Mouse (Mus musculus): ENCODE data around the gene Map3k5. TPM values are rescaled to one million over a fixed set of nuclear protein-coding genes. Genes with fewer than 3 reads are reported as not detected.

Gene Map3k5
- total and polyA plus RNA-seq, 3 experiments: 15.8 to 31.0 (median 27.6) TPM

DNA sequence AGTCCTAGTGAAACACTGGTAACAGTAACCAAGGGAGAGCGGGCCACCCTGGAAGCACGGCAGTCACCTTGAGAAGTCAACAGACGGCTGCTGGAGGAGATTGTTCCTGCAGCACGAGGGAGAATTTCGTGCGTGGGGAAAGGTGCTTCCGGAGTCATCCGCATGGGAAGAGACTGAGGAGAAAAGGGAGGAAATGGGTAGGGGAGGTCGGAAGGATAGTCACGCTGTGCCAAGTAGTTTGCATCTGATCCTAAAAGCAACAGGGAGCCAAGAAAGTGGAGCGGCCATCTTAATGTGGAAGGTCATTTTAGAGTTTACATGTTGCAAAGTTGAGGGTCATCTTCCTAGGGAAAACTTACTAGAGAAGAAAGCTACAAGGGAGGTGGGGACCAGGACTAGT, 155.9 kb downstream of the Map3k5 start:
- Histone ChIP-seq H3K79me2 (replicated peaks; ENCODE audit: control insufficient read depth, extremely low read depth, insufficient read depth, poor library complexity, severe bottlenecking) (no peaks in the 10 kb centered on the region), H3K9me3 (replicated peaks; ENCODE audit: low read length) (no peaks in the 10 kb centered on the region), H3K36me3 (replicated peaks in 1 of 2; ENCODE audit: control insufficient read depth in 1 of 2, insufficient read depth in 1 of 2, low read length in 1 of 2) (peaks cover 35 to 76% of the 10 kb centered on the region in 2 experiments), H3K27me3 (replicated peaks) (no peaks in the 10 kb centered on the region), H3K4me3 (replicated peaks in 1 of 3; ENCODE audit: low read depth in 2 of 3, low read length in 2 of 3, poor library complexity in 1 of 3) (no peak overlapping the region), H3K27ac (ENCODE audit: insufficient read depth, low read depth) (no peak overlapping the region), H3K4me1 (ENCODE audit: control insufficient read depth in 1 of 2, insufficient read depth in 2 of 2) (no peaks in the 10 kb centered on the region), H3K4me2 (ENCODE audit: insufficient read depth, low read depth, poor library complexity, severe bottlenecking) (no peak overlapping the region), H3K9ac (ENCODE audit: insufficient read depth, low read depth) (no peak overlapping the region)
- dilution Hi-C loops (cut with MboI; ENCODE audit: extremely low pct_ligation_motif_present, extremely low pct_unique_long_range_greater_than_20kb, low sequenced_read_pairs): no loop called here
- no peak for DNase-seq (ENCODE audit: extremely low read depth)
- in situ Hi-C loops (cut with MboI; ENCODE audit: low pct_ligation_motif_present, low pct_unique_long_range_greater_than_20kb, low sequenced_read_pairs): no loop called here
- TF ChIP-seq ELF1 (IDR thresholded peaks at IDR 0.05; ENCODE audit: low read depth, low read length) (no peak), MYC (IDR thresholded peaks at IDR 0.05; ENCODE audit: low read depth, low read length) (no peak), ZMIZ1 (IDR thresholded peaks at IDR 0.05; ENCODE audit: low read depth, low read length) (no peak), NELFE (IDR thresholded peaks at IDR 0.05; ENCODE audit: low read depth, low read length) (no peak), NRF1 (IDR thresholded peaks at IDR 0.05; ENCODE audit: low read depth, low read length) (no peak), CHD1 (IDR thresholded peaks at IDR 0.05; ENCODE audit: low read depth, low read length) (no peak), KAT2A (IDR thresholded peaks at IDR 0.05; ENCODE audit: insufficient replicate concordance, low read length) (no peak), RCOR1 (conservative IDR thresholded peaks at IDR 0.05; ENCODE audit: low read depth, low read length) (no peak), IRF4 (IDR thresholded peaks at IDR 0.05; ENCODE audit: low read depth, low read length) (no peak)

DNA sequence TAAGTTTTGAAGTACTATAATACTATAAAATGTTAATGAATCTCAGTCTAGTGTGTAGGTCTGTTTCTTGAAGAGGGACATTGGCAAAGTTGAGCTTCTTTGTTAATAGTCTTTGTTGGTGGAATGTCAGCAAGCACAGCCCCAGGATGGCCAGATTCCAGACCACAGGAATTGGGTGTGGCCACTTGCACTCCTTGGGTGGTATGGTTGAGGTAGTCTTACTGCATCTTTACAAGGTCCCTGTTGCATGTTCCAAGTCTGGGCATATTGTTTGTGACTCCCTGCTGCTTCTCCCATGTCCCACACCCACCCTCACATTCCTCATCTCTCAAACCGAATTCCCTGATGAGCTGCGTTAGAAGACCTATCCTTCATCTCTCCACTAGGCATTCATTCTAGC, 157.1 kb downstream of the Map3k5 start:
- Histone ChIP-seq H3K27me3 (replicated peaks) (no peaks in the 10 kb centered on the region), H3K4me3 (replicated peaks in 1 of 3; ENCODE audit: low read depth in 2 of 3, low read length in 2 of 3, poor library complexity in 1 of 3) (no peak overlapping the region), H3K4me2 (ENCODE audit: insufficient read depth, low read depth, poor library complexity, severe bottlenecking) (no peak overlapping the region), H3K9me3 (replicated peaks; ENCODE audit: low read length) (no peaks in the 10 kb centered on the region), H3K27ac (ENCODE audit: insufficient read depth, low read depth) (no peak overlapping the region), H3K79me2 (replicated peaks; ENCODE audit: control insufficient read depth, extremely low read depth, insufficient read depth, poor library complexity, severe bottlenecking) (no peaks in the 10 kb centered on the region), H3K9ac (ENCODE audit: insufficient read depth, low read depth) (no peak overlapping the region), H3K4me1 (ENCODE audit: control insufficient read depth in 1 of 2, insufficient read depth in 2 of 2) (no peaks in the 10 kb centered on the region), H3K36me3 (replicated peaks in 1 of 2; ENCODE audit: control insufficient read depth in 1 of 2, insufficient read depth in 1 of 2, low read length in 1 of 2) (peaks cover 29 to 66% of the 10 kb centered on the region in 2 experiments)
- TF ChIP-seq ELF1 (IDR thresholded peaks at IDR 0.05; ENCODE audit: low read depth, low read length) (no peak), CTCF (conservative IDR thresholded peaks at IDR 0.05 in 1 of 2, IDR thresholded peaks at IDR 0.05 in 1 of 2; ENCODE audit: low read depth in 2 of 2, low read length in 2 of 2) (no peak), MAZ (IDR thresholded peaks at IDR 0.05; ENCODE audit: low read depth, low read length) (no peak), GABPA (IDR thresholded peaks at IDR 0.05; ENCODE audit: insufficient replicate concordance, low read depth, low read length) (no peak)
- DNase-seq (ENCODE audit: extremely low read depth): no peak
- in situ Hi-C loops (cut with MboI; ENCODE audit: low pct_ligation_motif_present, low pct_unique_long_range_greater_than_20kb, low sequenced_read_pairs): no loop called here
- dilution Hi-C loops (cut with MboI; ENCODE audit: extremely low pct_ligation_motif_present, extremely low pct_unique_long_range_greater_than_20kb, low sequenced_read_pairs): no loop called here

DNA sequence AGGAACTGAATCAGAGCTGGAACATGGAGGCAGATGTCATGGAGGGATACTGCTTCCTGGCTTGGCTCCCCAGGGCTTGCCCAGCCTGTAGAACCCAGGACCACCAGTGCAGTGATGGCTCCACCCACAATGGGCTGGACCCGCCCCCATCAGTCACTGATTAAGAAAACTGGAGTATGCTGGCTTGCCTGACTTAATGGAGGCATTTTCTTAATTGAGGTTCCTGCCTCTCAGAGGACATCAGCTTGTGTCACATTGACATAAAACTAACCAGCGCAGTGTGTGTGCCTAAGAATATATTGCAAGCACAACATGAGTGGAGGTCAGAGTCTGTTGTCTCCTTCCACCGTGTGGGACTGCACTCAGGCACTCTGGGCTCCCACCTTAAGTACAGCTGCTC, 158.1 kb downstream of the Map3k5 start:
- Histone ChIP-seq H3K79me2 (replicated peaks; ENCODE audit: control insufficient read depth, extremely low read depth, insufficient read depth, poor library complexity, severe bottlenecking) (no peaks in the 10 kb centered on the region), H3K27ac (ENCODE audit: insufficient read depth, low read depth) (no peak overlapping the region), H3K9ac (ENCODE audit: insufficient read depth, low read depth) (no peak overlapping the region), H3K9me3 (replicated peaks; ENCODE audit: low read length) (no peaks in the 10 kb centered on the region), H3K4me3 (replicated peaks in 1 of 3; ENCODE audit: low read depth in 2 of 3, low read length in 2 of 3, poor library complexity in 1 of 3) (no peak overlapping the region), H3K4me1 (ENCODE audit: control insufficient read depth in 1 of 2, insufficient read depth in 2 of 2) (no peaks in the 10 kb centered on the region), H3K36me3 (replicated peaks in 1 of 2; ENCODE audit: control insufficient read depth in 1 of 2, insufficient read depth in 1 of 2, low read length in 1 of 2) (peaks cover 25 to 60% of the 10 kb centered on the region in 2 experiments), H3K4me2 (ENCODE audit: insufficient read depth, low read depth, poor library complexity, severe bottlenecking) (no peak overlapping the region), H3K27me3 (replicated peaks) (no peaks in the 10 kb centered on the region)
- no peak for TF ChIP-seq CTCF (conservative IDR thresholded peaks at IDR 0.05 in 1 of 2, IDR thresholded peaks at IDR 0.05 in 1 of 2; ENCODE audit: low read depth in 2 of 2, low read length in 2 of 2)
- no peak for TF ChIP-seq JUN (IDR thresholded peaks at IDR 0.05; ENCODE audit: insufficient read depth, low read depth, low read length)
- TF ChIP-seq NELFE (IDR thresholded peaks at IDR 0.05; ENCODE audit: low read depth, low read length): no peak
- no peak for TF ChIP-seq ZC3H11A (IDR thresholded peaks at IDR 0.05; ENCODE audit: low read depth, low read length)
- no peak for TF ChIP-seq JUND (conservative IDR thresholded peaks at IDR 0.05; ENCODE audit: low read depth, low read length)
- TF ChIP-seq ZMIZ1 (IDR thresholded peaks at IDR 0.05; ENCODE audit: low read depth, low read length): no peak
- no peak for TF ChIP-seq ELF1 (IDR thresholded peaks at IDR 0.05; ENCODE audit: low read depth, low read length)
- TF ChIP-seq USF1 (IDR thresholded peaks at IDR 0.05; ENCODE audit: low read depth, low read length): no peak
- no peak for TF ChIP-seq TCF12 (IDR thresholded peaks at IDR 0.05; ENCODE audit: low read depth, low read length)
- TF ChIP-seq POLR2A (IDR thresholded peaks at IDR 0.05; ENCODE audit: low read depth, low read length): no peak
- TF ChIP-seq ZKSCAN1 (IDR thresholded peaks at IDR 0.05; ENCODE audit: borderline replicate concordance, low read depth, low read length): no peak
- TF ChIP-seq IRF4 (IDR thresholded peaks at IDR 0.05; ENCODE audit: low read depth, low read length): no peak
- TF ChIP-seq CHD1 (IDR thresholded peaks at IDR 0.05; ENCODE audit: low read depth, low read length): no peak
- no peak for TF ChIP-seq MAX (IDR thresholded peaks at IDR 0.05; ENCODE audit: low read length)
- TF ChIP-seq ZNF384 (IDR thresholded peaks at IDR 0.05; ENCODE audit: low read depth, low read length): no peak
- TF ChIP-seq RCOR1 (conservative IDR thresholded peaks at IDR 0.05; ENCODE audit: low read depth, low read length): no peak
- DNase-seq (ENCODE audit: extremely low read depth): no peak
- in situ Hi-C loops (cut with MboI; ENCODE audit: low pct_ligation_motif_present, low pct_unique_long_range_greater_than_20kb, low sequenced_read_pairs): no loop called here
- dilution Hi-C loops (cut with MboI; ENCODE audit: extremely low pct_ligation_motif_present, extremely low pct_unique_long_range_greater_than_20kb, low sequenced_read_pairs): no loop called here

Data from CH12.LX (cell line).